Mouse (Mus musculus) megakaryocyte, embryonic 14.5 days (primary cell): Measurements from ENCODE around the gene Eci3.

Experiments
- FLI1 ChIP-seq: IDR thresholded peaks from 2 replicates; pipeline ENCODE4 v1.6.1; 2012; ENCODE audit warnings: low read length, inconsistent platforms, mixed read lengths
- GATA1 ChIP-seq: IDR thresholded peaks from 3 replicates; pipeline ENCODE4 v1.6.1; 2012; ENCODE audit warnings: mixed read lengths, low read length, inconsistent platforms, borderline replicate concordance

DNA sequence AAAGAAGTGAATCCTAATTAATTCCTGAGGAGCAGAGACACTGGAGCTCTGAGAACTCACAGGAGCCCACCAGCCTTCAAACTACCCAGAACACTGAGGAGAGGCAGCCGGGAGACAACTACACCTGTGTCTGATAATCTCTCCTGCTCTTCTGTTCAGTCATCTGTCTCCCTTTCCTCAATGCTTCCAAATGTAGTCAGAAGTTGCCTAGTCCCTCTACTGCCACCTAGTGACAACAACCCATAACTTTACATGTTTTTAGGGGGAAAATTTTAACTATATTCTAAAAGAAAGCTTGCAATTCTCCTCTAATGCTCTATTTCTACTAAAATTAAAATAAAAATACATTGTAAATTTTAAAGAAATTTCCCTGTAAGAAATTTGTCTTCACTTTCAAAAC is 9.5 kb upstream of the Eci3 start:
- TF ChIP-seq GATA1 (no peak), FLI1 (no peak)
